Mouse (Mus musculus) heart, embryonic 10.5 days (tissue): ENCODE data around the gene Tshz3. TPM values are rescaled to one million over a fixed set of nuclear protein-coding genes. Genes with fewer than 3 reads are reported as not detected.
A peak's percentile ranks its signal among the peaks of the same experiment; 100 is the strongest.

Experiments
- DNase-seq: peaks from one replicate; pipeline ENCODE4 v3.0.0-alpha.2; 2017; ENCODE audit warnings: low spot score
- H3K27ac ChIP-seq: fragments of 300-500 bp; sonication (generic); 2 replicates; pipeline ENCODE4 v1.5.1; 2016; ENCODE audit warnings: mild to moderate bottlenecking
- H3K27me3 ChIP-seq: fragments of 300-500 bp; sonication (generic); 2 replicates; pipeline ENCODE4 v1.6.1; 2016; ENCODE audit warnings: mild to moderate bottlenecking; ENCODE audit not compliant: poor library complexity, insufficient read depth, severe bottlenecking
- H3K36me3 ChIP-seq: fragments of 300-500 bp; sonication (generic); 2 replicates; pipeline ENCODE4 v1.6.1; 2016; ENCODE audit warnings: mild to moderate bottlenecking, moderate library complexity
- H3K4me1 ChIP-seq: fragments of 300-500 bp; sonication (generic); 2 replicates; pipeline ENCODE4 v1.6.1; 2016; ENCODE audit warnings: mild to moderate bottlenecking
- H3K4me3 ChIP-seq: fragments of 300-500 bp; sonication (generic); 2 replicates; pipeline ENCODE4 v1.5.1; 2016; ENCODE audit warnings: mild to moderate bottlenecking, moderate library complexity
- H3K9me3 ChIP-seq: fragments of 300-500 bp; sonication (generic); 2 replicates; pipeline ENCODE4 v1.6.1; 2016; ENCODE audit warnings: mild to moderate bottlenecking, moderate library complexity
- WGBS: fragments of 180-500 bp; shearing (Covaris S2); methylation state at CpG from one replicate; pipeline ENCODE4 v1.1.7; 2016; 5-methylcytosine and 5-hydroxymethylcytosine counted together
- polyA plus RNA-seq: library from polyadenylated mRNA; unstranded; fragments of >200 nt; fragmentation: Nextera tagmentation; extraction: Ambion mirVana; gene quantifications from 2 replicates; pipeline ENCODE4 v1.2.1, GENCODE M21; 2016

The Tshz3 gene
- polyA plus RNA-seq: 1.8 and 5.5 TPM in 2 replicates

DNA sequence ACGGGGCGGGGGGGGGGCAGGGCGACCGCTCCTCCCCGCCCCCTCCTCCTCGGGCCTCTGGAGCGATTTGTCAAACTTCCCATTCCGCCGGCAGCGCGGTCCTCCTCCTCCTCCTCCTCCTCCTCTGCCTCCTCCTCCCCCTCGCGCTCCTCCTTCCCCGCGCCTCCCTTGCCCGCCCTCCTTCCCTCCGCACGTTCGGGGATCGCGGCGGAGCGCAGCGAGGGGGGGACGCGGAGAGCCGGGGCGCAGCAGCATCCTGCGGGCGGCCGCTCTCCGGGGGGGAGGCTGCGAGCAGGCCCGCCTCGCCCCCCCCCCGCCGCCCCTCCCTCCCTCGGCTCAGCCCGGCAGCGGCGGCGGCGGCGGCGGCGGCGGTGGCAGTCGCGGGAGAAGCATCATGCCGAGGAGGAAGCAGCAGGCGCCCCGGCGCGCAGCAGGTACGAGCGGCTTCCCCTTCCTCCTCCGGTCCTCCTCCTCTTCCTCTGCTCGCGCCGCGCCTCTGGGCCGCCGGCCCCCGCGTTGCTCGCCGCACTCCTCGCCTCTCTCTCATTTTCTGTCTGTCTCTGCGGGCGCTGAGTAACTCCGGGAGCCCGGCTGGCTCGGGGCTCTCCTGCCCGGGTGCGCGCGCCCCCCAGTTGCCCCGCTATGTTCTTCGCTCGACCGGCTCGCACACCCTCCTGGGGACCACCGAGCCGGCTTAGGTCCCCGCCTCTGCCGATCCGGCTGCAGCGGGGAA, at the start of gene Tshz3:
TSS of gene Tshz3 (plus strand) at position 263 of the 733 bp plus-strand sequence.
- whole genome bisulfite sequencing: under 1% methylated on average over 47 of the region's 88 CpGs
- Histone ChIP-seq H3K4me1 (peaks cover 27% of the 10 kb centered on the region), H3K9me3 (no peaks in the 10 kb centered on the region), H3K36me3 (no peaks in the 10 kb centered on the region), H3K27ac (peak within 1 kb of the TSS; percentile 88), H3K4me3 (peak within 1 kb of the TSS; percentile 89), H3K27me3 (peaks cover 53% of the 10 kb centered on the region)
- DNase-seq: no peak

DNA sequence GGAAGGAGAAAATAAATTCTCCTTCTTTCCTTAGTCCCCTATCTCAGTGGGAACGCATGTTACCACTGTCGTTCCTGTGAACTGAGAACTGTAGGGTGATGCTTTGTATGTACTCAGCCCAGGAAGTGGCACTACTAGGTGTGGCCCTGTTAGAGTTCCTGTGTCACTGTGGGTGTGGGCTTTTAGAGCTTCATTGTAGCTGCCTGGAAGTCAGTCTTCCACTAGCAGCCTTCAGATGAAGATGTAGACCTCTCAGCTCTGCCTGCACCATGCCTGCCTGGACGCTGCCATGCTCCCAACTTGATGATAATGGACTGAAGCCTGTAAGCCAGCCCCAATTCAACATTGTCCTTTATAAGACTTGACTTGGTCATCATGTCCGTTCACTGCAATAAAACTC, 42.0 kb upstream of the Tshz3 start:
- H3K27ac ChIP-seq: no peak overlapping the region
- peaks cover 4% of the 10 kb centered on the region; the same call in 1 of the 2 replicates for H3K27me3 ChIP-seq
- no peak for DNase-seq
- H3K4me3 ChIP-seq: no peak overlapping the region
- no peaks in the 10 kb centered on the region for H3K9me3 ChIP-seq
- 81% methylated on average over 4 of the region's 4 CpGs for WGBS
- no peaks in the 10 kb centered on the region for H3K36me3 ChIP-seq
- peaks cover 5% of the 10 kb centered on the region; the same call in 1 of the 2 replicates for H3K4me1 ChIP-seq

DNA sequence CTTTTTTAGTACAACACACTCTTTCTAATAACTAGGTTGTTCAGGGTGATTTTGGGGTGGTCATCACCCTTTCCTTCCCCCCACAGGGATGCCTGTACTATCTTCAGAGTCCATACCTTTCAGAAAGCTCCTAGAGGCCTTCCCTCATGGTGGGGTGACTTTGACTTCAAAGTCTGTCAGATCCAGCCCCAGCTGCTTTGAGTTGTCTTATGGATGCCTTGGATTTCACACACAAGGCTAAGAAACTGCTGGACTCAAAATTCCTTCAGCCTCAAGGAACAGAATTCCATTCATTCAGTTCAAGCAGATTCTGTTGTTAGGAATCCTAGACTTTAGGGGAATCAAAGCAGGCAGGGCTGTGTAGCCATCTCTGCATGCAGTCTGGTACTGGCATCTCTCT, 41.5 kb upstream of the Tshz3 start:
- Histone ChIP-seq H3K4me3 (no peak overlapping the region), H3K4me1 (peaks cover 5% of the 10 kb centered on the region; the same call in 1 of the 2 replicates), H3K27ac (no peak overlapping the region), H3K27me3 (peaks cover 4% of the 10 kb centered on the region; the same call in 1 of the 2 replicates), H3K9me3 (no peaks in the 10 kb centered on the region), H3K36me3 (no peaks in the 10 kb centered on the region)
- DNase-seq: no peak

DNA sequence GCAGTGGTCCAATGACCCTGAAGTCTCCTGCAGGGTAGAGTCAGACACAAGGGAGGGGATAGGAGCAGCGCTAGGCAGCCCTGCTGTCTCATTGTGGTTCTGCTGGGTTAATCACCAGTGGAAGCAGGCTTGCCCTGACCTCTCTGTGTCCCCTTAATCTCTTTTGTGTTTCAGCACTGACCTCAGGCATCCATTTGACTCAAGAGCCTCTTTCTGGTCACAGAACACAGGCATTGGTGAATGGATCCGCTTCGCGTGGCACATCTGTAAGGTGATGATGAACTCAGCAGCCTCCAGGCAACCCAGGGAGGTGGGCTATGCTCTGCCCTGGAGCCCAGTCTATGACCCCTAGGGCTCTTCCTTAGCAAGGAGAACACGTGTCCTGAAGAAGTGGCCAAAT, 39.6 kb upstream of the Tshz3 start:
- 63% methylated on average over 5 of the region's 5 CpGs for WGBS
- H3K4me1 ChIP-seq: peaks cover 5% of the 10 kb centered on the region; the same call in 1 of the 2 replicates
- no peak overlapping the region for H3K27ac ChIP-seq
- H3K4me3 ChIP-seq: no peak overlapping the region
- no peaks in the 10 kb centered on the region for H3K9me3 ChIP-seq
- DNase-seq: no peak
- H3K36me3 ChIP-seq: no peaks in the 10 kb centered on the region
- H3K27me3 ChIP-seq: peaks cover 4% of the 10 kb centered on the region; the same call in 1 of the 2 replicates

DNA sequence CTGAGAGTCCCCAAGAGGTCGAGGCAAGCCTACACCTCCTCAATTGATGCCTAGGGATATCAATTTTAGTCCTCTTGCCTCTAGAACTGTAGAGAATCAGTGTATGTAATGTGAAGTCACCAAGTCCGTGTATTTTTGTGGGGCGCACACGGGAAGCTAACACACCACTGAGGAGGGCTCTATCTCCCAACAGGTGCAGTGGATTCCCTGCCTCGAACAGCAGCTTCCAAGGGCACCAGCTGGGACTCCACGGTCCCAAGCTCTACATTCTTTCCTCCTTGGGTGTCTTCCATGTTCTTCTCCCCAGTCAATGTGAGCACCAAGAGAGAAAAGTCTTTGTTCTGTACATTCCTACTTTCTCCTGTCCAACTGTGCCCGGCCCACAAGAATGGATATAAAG, 38.7 kb upstream of the Tshz3 start:
- Histone ChIP-seq H3K27me3 (no peaks in the 10 kb centered on the region; the same call in 1 of the 2 replicates), H3K9me3 (no peaks in the 10 kb centered on the region)
- 82% methylated on average over 7 of the region's 7 CpGs for WGBS

DNA sequence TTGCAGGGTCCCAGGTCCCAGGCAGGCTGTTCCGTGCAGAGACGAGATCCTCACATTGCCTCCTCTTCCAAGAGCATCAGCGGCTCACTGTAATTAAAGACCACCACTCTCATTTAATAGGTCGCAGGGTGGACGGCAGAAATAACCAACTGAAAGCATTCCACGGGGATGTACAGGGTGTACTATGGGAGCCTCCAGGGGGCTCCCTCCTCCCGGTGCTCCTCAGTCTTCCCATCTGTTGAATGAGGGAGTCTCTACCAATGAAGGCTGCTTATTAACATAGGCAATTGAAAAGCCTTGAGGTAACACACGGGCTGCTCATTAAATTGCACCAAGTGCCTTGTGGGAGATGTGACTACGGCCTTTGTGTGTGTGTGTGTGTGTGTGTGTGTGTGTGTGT, 37.3 kb upstream of the Tshz3 start:
- no peak for DNase-seq
- no peaks in the 10 kb centered on the region for H3K9me3 ChIP-seq
- H3K4me3 ChIP-seq: no peak overlapping the region
- H3K36me3 ChIP-seq: no peaks in the 10 kb centered on the region
- H3K27ac ChIP-seq: no peak overlapping the region
- WGBS: 65% methylated on average over 9 of the region's 9 CpGs
- H3K4me1 ChIP-seq: peaks cover 5% of the 10 kb centered on the region; the same call in 1 of the 2 replicates
- no peaks in the 10 kb centered on the region; the same call in 1 of the 2 replicates for H3K27me3 ChIP-seq

More for the DNA sequence above, 38.7 kb upstream of the Tshz3 start:
- H3K36me3 ChIP-seq: no peaks in the 10 kb centered on the region
- H3K4me3 ChIP-seq: no peak overlapping the region
- no peak overlapping the region for H3K27ac ChIP-seq
- no peak for DNase-seq
- peaks cover 5% of the 10 kb centered on the region; the same call in 1 of the 2 replicates for H3K4me1 ChIP-seq

DNA sequence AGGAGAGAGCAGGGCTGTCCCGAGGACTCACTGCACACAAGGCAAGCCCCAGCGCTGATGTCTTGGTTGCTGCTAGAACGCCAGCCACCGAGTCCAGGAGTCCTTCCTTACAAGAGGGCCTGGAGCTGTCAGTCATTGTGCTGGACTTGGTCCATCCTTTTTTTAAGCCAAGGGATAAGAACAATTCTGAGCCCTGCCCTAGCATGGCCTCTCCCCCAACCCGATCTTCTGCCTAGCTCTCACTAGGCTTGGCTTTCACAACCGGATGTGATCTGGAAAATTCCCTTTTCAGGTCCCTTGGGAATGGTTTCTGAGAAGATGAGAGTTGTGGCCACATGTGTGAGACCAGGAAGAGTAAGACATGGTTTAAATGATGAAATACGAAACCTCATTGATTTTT, 34.5 kb upstream of the Tshz3 start:
- H3K27me3 ChIP-seq: no peaks in the 10 kb centered on the region; the same call in 1 of the 2 replicates
- DNase-seq: no peak
- no peaks in the 10 kb centered on the region for H3K9me3 ChIP-seq
- WGBS: 82% methylated on average over 7 of the region's 7 CpGs
- no peaks in the 10 kb centered on the region for H3K36me3 ChIP-seq
- no peak overlapping the region for H3K27ac ChIP-seq
- H3K4me1 ChIP-seq: 0 out of 2 replicates have a peak, but pooled peaks cover 1% of the 10 kb centered on the region
- H3K4me3 ChIP-seq: no peak overlapping the region

DNA sequence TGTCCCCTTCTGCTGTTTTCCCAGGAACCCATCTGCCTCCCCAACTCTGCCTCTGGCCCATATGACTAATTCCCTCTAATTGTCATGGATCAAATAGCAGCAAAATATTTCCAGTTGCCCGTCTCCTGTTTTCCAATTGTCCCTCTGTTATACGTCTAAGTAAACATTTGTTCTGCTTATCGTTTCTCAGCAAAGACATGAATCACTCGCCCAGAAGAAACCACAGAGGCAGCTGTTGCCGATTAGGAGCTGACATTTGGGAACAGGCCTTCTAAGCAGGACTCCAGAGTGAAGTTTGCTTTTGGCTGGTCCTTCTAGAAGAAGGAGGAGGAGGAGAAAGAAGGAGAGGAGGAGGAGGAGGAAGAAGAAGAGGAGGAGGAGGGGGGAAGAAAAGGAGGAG, 30.2 kb upstream of the Tshz3 start:
- 33% methylated on average over 5 of the region's 5 CpGs for WGBS
- no peaks in the 10 kb centered on the region for H3K9me3 ChIP-seq
- DNase-seq: no peak

DNA sequence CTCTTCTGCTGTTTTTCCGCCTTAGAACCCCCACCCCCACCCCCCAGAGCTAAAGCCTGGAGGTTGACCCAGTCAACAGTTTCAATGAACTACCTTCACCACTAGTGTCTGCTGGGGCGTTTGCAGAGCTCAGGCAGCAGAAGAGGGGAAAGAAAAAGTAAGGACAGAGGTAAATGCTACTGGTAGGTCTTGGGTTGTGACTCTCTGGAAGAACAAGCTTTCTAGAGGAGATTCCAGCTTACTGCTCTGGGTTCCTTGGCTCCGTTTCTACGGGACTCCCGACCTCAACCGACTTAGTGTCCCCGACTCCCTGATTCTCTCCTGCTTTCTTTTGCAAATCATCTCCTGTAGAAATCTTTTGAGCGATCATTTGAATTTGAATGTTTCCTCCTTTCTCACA, 19.9 kb upstream of the Tshz3 start:
- peaks cover 61% of the 10 kb centered on the region for H3K27me3 ChIP-seq
- 19% methylated on average over 8 of the region's 8 CpGs for WGBS
- peaks cover 7% of the 10 kb centered on the region; the same call in 1 of the 2 replicates for H3K4me1 ChIP-seq
- H3K36me3 ChIP-seq: no peaks in the 10 kb centered on the region
- no peak overlapping the region for H3K27ac ChIP-seq
- H3K9me3 ChIP-seq: no peaks in the 10 kb centered on the region
- H3K4me3 ChIP-seq: no peak overlapping the region
- DNase-seq: no peak

More for the DNA sequence above, 30.2 kb upstream of the Tshz3 start:
- H3K27ac ChIP-seq: no peak overlapping the region
- no peaks in the 10 kb centered on the region for H3K36me3 ChIP-seq
- no peaks in the 10 kb centered on the region for H3K27me3 ChIP-seq
- H3K4me1 ChIP-seq: no peaks in the 10 kb centered on the region
- H3K4me3 ChIP-seq: no peak overlapping the region

DNA sequence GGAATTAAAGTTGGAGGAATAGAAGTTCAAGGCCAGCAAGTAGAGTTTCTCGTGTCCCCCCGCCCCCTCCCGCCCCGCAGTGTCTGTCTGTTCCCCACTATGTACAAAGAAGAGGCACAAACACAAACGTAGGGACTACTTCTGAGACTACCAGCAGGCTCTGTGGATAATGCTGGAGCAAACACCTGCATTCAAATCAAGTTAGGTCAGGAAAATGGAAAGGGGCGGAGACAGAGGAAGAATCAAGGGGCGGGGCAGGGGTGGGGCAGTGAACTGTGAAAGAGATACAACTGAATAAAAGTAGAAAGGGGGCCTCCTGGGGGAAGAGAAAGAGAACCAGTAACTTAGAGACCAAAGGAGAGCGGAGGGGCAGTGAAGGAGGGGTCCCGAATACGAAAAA, 19.4 kb upstream of the Tshz3 start:
- Histone ChIP-seq H3K36me3 (no peaks in the 10 kb centered on the region), H3K4me3 (peak overlapping the region; percentile 15; the same call in 1 of the 2 replicates), H3K27me3 (peaks cover 61% of the 10 kb centered on the region), H3K9me3 (no peaks in the 10 kb centered on the region), H3K27ac (no peak overlapping the region), H3K4me1 (peaks cover 7% of the 10 kb centered on the region; the same call in 1 of the 2 replicates)
- WGBS: 7% methylated on average over 10 of the region's 10 CpGs
- no peak for DNase-seq

DNA sequence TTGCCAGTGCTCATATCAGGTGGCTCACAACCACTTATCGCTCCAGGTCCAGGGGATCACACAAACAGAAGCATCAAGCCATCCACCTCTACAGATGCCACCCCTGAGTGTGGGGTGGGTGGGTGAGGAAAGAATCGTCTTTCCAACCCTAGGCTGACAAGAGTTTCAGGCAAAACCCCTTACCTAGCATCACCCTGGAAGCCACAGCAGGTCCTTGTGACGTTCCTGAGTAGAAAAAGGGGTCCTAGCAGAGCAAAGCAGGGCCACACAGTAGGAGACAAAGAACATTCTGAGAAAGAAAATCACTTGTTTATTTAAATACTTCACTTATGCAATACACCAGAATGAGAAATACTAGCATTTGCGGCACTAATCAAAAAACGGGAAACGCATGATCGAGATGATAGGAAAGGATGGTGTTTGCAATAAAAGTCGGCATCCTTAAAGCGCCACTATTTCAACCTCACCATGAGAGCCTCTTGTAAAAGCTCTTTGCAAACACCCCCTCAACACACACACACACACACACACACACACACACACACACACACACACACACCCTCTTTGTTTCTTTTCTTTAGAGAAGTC, 18.8 kb upstream of the Tshz3 start:
- 8% methylated on average over 9 of the region's 9 CpGs for WGBS
- Histone ChIP-seq H3K27ac (no peak overlapping the region), H3K4me1 (peaks cover 7% of the 10 kb centered on the region; the same call in 1 of the 2 replicates), H3K9me3 (no peaks in the 10 kb centered on the region), H3K27me3 (peaks cover 61% of the 10 kb centered on the region), H3K4me3 (0 out of 2 replicates have a peak overlapping the region, but pooled peaks have one; percentile 47), H3K36me3 (no peaks in the 10 kb centered on the region)
- no peak for DNase-seq

DNA sequence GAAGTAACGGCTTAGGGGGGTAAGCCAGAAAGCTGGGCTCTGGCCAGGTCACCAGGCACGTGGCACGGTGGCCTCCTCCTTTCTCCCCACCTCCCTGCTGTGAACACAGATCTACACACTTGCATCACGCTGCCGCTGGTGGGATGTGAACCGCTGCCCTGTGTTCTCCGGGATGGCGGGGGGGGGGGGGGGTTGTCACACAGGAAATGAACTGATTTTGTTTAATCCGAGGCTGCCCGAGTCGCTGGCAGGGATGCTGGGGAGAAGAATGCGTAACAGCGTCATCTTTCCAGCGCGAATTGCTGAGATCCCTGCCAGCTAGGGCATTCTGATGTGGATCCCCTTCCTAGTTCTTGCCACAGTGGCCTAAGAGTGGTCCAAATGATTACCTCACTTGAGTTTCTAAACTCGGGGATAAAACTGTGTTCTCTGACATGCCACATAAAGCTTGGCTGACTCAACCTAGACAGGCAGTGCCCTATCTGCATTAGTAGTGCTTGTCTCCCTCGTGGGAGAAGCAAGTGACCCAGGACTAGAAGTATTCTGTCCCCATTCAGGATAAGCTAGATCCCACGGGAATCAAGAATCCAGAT, 18.0 kb upstream of the Tshz3 start:
- Histone ChIP-seq H3K4me1 (peaks cover 7% of the 10 kb centered on the region; the same call in 1 of the 2 replicates), H3K36me3 (no peaks in the 10 kb centered on the region), H3K27me3 (peaks cover 61% of the 10 kb centered on the region), H3K4me3 (peak overlapping the region; percentile 47), H3K27ac (no peak overlapping the region), H3K9me3 (no peaks in the 10 kb centered on the region)
- DNase-seq: no peak
- WGBS: 0% methylated on average over 16 of the region's 18 CpGs

DNA sequence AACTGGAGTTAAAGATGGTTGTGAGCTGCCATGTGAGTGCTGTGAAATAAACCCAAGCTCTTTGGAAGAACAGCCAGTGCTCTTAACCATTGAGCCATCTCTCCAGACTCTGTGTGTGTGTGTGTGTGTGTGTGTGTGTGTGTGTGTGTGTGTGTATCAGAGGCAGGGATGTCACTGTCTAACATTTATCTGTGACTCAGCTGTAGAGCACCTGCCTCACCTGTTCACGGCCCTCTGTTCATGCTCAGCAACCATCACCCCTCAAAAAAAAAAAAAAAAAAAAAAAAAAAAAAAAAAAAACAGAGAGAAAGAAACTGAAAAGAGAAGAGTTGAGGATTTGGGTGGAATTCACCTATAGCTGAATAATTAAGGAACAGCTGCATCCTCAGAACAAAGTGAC, 10.4 kb upstream of the Tshz3 start:
- Histone ChIP-seq H3K27me3 (peaks cover 63% of the 10 kb centered on the region), H3K27ac (no peak overlapping the region), H3K4me1 (peaks cover 6% of the 10 kb centered on the region; the same call in 1 of the 2 replicates), H3K4me3 (no peak overlapping the region), H3K9me3 (no peaks in the 10 kb centered on the region), H3K36me3 (no peaks in the 10 kb centered on the region)
- DNase-seq: no peak
- 77% methylated on average over 1 of the region's 1 CpGs for WGBS
